Mouse (Mus musculus) liver, postnatal 0 days (tissue): ENCODE measurements around the gene Klhl29.

ENCODE experiments used
- CTCF ChIP-seq: sonication (generic); IDR thresholded peaks from 2 replicates; pipeline ENCODE4 v1.5.1; 2016; ENCODE audit warnings: antibody characterized with exemption, low read depth
- EP300 ChIP-seq: IDR thresholded peaks from 2 replicates; pipeline ENCODE4 v1.6.1; 2016; ENCODE audit warnings: antibody characterized with exemption, low read depth, mild to moderate bottlenecking

- no peak for TF ChIP-seq CTCF
- TF ChIP-seq EP300: no peak
Measured at GRCm38 (mm10) chr12:5243449-5243848, 132.0 kb downstream of the Klhl29 start.
